Mouse (Mus musculus) spleen, adult 2 months (tissue): ENCODE measurements at regions not wholly inside any gene's neighbourhood (a gene's known extent, or its start where the extent isn't known, plus 50 kb on each side); places are given as distances from the start of the nearest gene placed in this dataset.

ENCODE experiments used
- CTCF ChIP-seq: fragments of 200-500 bp; IDR thresholded peaks from 2 replicates; pipeline ENCODE4 v1.5.1; 2011; ENCODE audit warnings: mild to moderate bottlenecking, inconsistent platforms; ENCODE audit not compliant: insufficient read depth, insufficient read length, insufficient replicate concordance; ENCODE audit errors: extremely low read depth
- POLR2A ChIP-seq: fragments of 200-500 bp; IDR thresholded peaks from 2 replicates; pipeline ENCODE4 v1.6.1; 2011; ENCODE audit warnings: low read depth, low read length, inconsistent platforms

- TF ChIP-seq CTCF = peak; percentile 19; the same call in 1 of the 2 replicates
- no peak for TF ChIP-seq POLR2A
Measured at GRCm38 (mm10) chr6:94986346-94986745, 130.7 kb upstream of the Kbtbd8 start.
